Mouse (Mus musculus) hindbrain, postnatal 0 days (tissue): ENCODE results near the gene Pes1. TPM values are rescaled to one million over a fixed set of nuclear protein-coding genes. Genes with fewer than 3 reads are reported as not detected.

Experiments
- ATAC-seq: fragments of 200-750 bp; cut with Nextera tagmentation; 2 replicates; pipeline ENCODE4 v1.8.0; 2017; ENCODE audit warnings: mild to moderate bottlenecking, moderate TSS enrichment, moderate library complexity
- DNase-seq: peaks from one replicate; pipeline ENCODE4 v3.0.0-alpha.2; 2015; ENCODE audit warnings: low spot score
- H3K27ac ChIP-seq: fragments of 300-500 bp; sonication (generic); 2 replicates; pipeline ENCODE4 v1.5.1; 2014; ENCODE audit warnings: mild to moderate bottlenecking
- H3K27me3 ChIP-seq: fragments of 300-500 bp; sonication (generic); 2 replicates; pipeline ENCODE4 v1.6.1; 2014; ENCODE audit warnings: low read length, mixed read lengths; ENCODE audit not compliant: insufficient read depth
- H3K36me3 ChIP-seq: fragments of 300-500 bp; sonication (generic); 2 replicates; pipeline ENCODE4 v1.6.1; 2014; ENCODE audit warnings: low read length, mixed read lengths; ENCODE audit not compliant: insufficient read depth
- H3K4me1 ChIP-seq: fragments of 300-500 bp; sonication (generic); 2 replicates; pipeline ENCODE4 v1.6.1; 2014; ENCODE audit warnings: antibody characterized with exemption, low read length, mixed read lengths; ENCODE audit not compliant: insufficient read depth
- H3K4me2 ChIP-seq: fragments of 300-500 bp; sonication (generic); 2 replicates; pipeline ENCODE4 v1.6.1; 2014; ENCODE audit warnings: low read depth, mild to moderate bottlenecking, low read length, moderate library complexity, mixed read lengths
- H3K4me3 ChIP-seq: fragments of 300-500 bp; sonication (generic); 2 replicates; pipeline ENCODE4 v1.5.1; 2014; ENCODE audit warnings: low read length
- H3K9ac ChIP-seq: fragments of 300-500 bp; sonication (generic); replicated peaks from 2 replicates; pipeline ENCODE4 v1.6.1; 2014; ENCODE audit warnings: mild to moderate bottlenecking, low read length, moderate library complexity, mixed read lengths
- H3K9me3 ChIP-seq: fragments of 300-500 bp; sonication (generic); 2 replicates; pipeline ENCODE4 v1.6.1; 2016; ENCODE audit warnings: low read length, mixed read lengths
- CTCF ChIP-seq: IDR thresholded peaks from 2 replicates; pipeline ENCODE4 v1.5.1; 2016; ENCODE audit warnings: antibody characterized with exemption, control low read depth, low read depth
- WGBS: fragments of 180-500 bp; shearing (Covaris S2); extraction: QIAGEN DNeasy Blood & Tissue Kit; methylation state at CpG from one replicate; pipeline ENCODE4 v1.1.7; 2014; 5-methylcytosine and 5-hydroxymethylcytosine counted together
- polyA plus RNA-seq: library from polyadenylated mRNA; unstranded; fragments of >200 nt; fragmentation: Nextera tagmentation; extraction: Ambion mirVana; gene quantifications from 2 replicates; pipeline ENCODE4 v1.2.1, GENCODE M21; 2015
- total RNA-seq: library from RNA; depleted of rRNA; stranded (reverse); fragments of >200 nt; gene quantifications from 2 replicates; pipeline ENCODE4 v1.2.3, GENCODE M21; 2014; rRNA removed

Pes1 gene
- total RNA-seq (35.9 and 36.4 TPM in 2 replicates), polyA plus RNA-seq (44.5 and 46.8 TPM in 2 replicates)

GRCm38 (mm10) chr11:3963610-3964415 lies at the start of gene Pes1:
Pes1 (plus strand) TSS chr11:3963975.
- TF ChIP-seq CTCF, result peak; percentile 16; the same call in 1 of the 2 replicates
- no peaks in the 10 kb centered on the region for H3K9me3 ChIP-seq
- no peaks in the 10 kb centered on the region for H3K27me3 ChIP-seq
- WGBS, result under 1% methylated on average over 31 of the region's 31 CpGs
- peak within 1 kb of the TSS; percentile 88 for H3K4me2 ChIP-seq
- DNase-seq (peak; percentile 93), ATAC-seq (peak; percentile 96)
- H3K36me3 ChIP-seq, result no peaks in the 10 kb centered on the region
- peaks cover 4% of the 10 kb centered on the region; the same call in 1 of the 2 replicates for H3K4me1 ChIP-seq
- H3K27ac ChIP-seq, result peak within 1 kb of the TSS; percentile 65
- peak within 1 kb of the TSS; percentile 71 for H3K9ac ChIP-seq
- peak within 1 kb of the TSS; percentile 81 for H3K4me3 ChIP-seq

GRCm38 (mm10) chr11:3914109-3914840 lies 49.5 kb upstream of the Pes1 start, which contains the start of gene Slc35e4:
Slc35e4 (minus strand) TSS chr11:3914664.
- peak; percentile 91 for DNase-seq
- Histone ChIP-seq H3K4me3 (peak within 1 kb of the TSS; percentile 67), H3K4me2 (peak within 1 kb of the TSS; percentile 93), H3K9me3 (no peaks in the 10 kb centered on the region), H3K9ac (peak within 1 kb of the TSS; percentile 77), H3K4me1 (peaks cover 28% of the 10 kb centered on the region), H3K36me3 (no peaks in the 10 kb centered on the region), H3K27ac (peak within 1 kb of the TSS; percentile 93), H3K27me3 (no peaks in the 10 kb centered on the region)
- peak; percentile 69 for ATAC-seq
- WGBS, result under 1% methylated on average over 27 of the region's 28 CpGs
- TF ChIP-seq CTCF, result peak; percentile 96

GRCm38 (mm10) chr11:3918738-3919137 lies 45.0 kb upstream of the Pes1 start:
- no peaks in the 10 kb centered on the region for H3K27me3 ChIP-seq
- H3K9me3 ChIP-seq, result no peaks in the 10 kb centered on the region
- no peak overlapping the region for H3K9ac ChIP-seq
- peak; percentile 68 for DNase-seq
- H3K27ac ChIP-seq, result no peak overlapping the region
- no peak overlapping the region for H3K4me2 ChIP-seq
- peak; percentile 65 for TF ChIP-seq CTCF
- 22% methylated on average over 1 of the region's 1 CpGs for WGBS
- peaks cover 5% of the 10 kb centered on the region; the same call in 1 of the 2 replicates for H3K36me3 ChIP-seq
- H3K4me3 ChIP-seq, result no peak overlapping the region
- ATAC-seq, result no peak
- no peaks in the 10 kb centered on the region for H3K4me1 ChIP-seq

- WGBS, result 91% methylated on average over 7 of the region's 7 CpGs
- H3K9me3 ChIP-seq, result no peaks in the 10 kb centered on the region
- no peak overlapping the region for H3K9ac ChIP-seq
- peaks cover 5% of the 10 kb centered on the region; the same call in 1 of the 2 replicates for H3K36me3 ChIP-seq
- no peaks in the 10 kb centered on the region for H3K4me1 ChIP-seq
- no peaks in the 10 kb centered on the region for H3K27me3 ChIP-seq
- TF ChIP-seq CTCF, result no peak
- ATAC-seq (no peak), DNase-seq (no peak)
- H3K27ac ChIP-seq, result no peak overlapping the region
- H3K4me3 ChIP-seq, result no peak overlapping the region
- no peak overlapping the region for H3K4me2 ChIP-seq
Observed at GRCm38 (mm10) chr11:3920476-3920875, 43.3 kb upstream of the Pes1 start.

GRCm38 (mm10) chr11:3921281-3921850 lies 42.4 kb upstream of the Pes1 start:
- H3K27me3 ChIP-seq, result no peaks in the 10 kb centered on the region
- peak; percentile 88 for TF ChIP-seq CTCF
- no peak overlapping the region for H3K4me3 ChIP-seq
- peaks cover 5% of the 10 kb centered on the region; the same call in 1 of the 2 replicates for H3K36me3 ChIP-seq
- peak; percentile 27; the same call in 1 of the 2 replicates for ATAC-seq
- H3K27ac ChIP-seq, result no peak overlapping the region
- WGBS, result 22% methylated on average over 8 of the region's 8 CpGs
- peak; percentile 76 for DNase-seq
- 0 out of 2 replicates have a peak overlapping the region, but pooled peaks have one; percentile 11 for H3K4me2 ChIP-seq
- H3K4me1 ChIP-seq, result no peaks in the 10 kb centered on the region
- no peaks in the 10 kb centered on the region for H3K9me3 ChIP-seq
- H3K9ac ChIP-seq, result no peak overlapping the region

GRCm38 (mm10) chr11:3922115-3922514 lies 41.7 kb upstream of the Pes1 start:
- DNase-seq (no peak), ATAC-seq (no peak)
- 88% methylated on average over 9 of the region's 9 CpGs for WGBS
- H3K4me2 ChIP-seq, result no peak overlapping the region
- H3K36me3 ChIP-seq, result peaks cover 5% of the 10 kb centered on the region; the same call in 1 of the 2 replicates
- H3K4me3 ChIP-seq, result no peak overlapping the region
- H3K9me3 ChIP-seq, result no peaks in the 10 kb centered on the region
- no peaks in the 10 kb centered on the region for H3K4me1 ChIP-seq
- no peak overlapping the region for H3K27ac ChIP-seq
- H3K9ac ChIP-seq, result no peak overlapping the region
- TF ChIP-seq CTCF, result no peak
- no peaks in the 10 kb centered on the region for H3K27me3 ChIP-seq
